Mouse (Mus musculus): ENCODE data around the gene Agfg1. TPM values are rescaled to one million over a fixed set of nuclear protein-coding genes. Genes with fewer than 3 reads are reported as not detected.

The Agfg1 gene
- polyA plus RNA-seq (2012; ENCODE audit: low replicate concordance): 16.3 and 16.5 TPM in 2 replicates

GRCm38 (mm10) chr1:82839296-82839613, at the start of gene Agfg1:
Gene Agfg1 (plus strand): TSS chr1:82839483.

DNA sequence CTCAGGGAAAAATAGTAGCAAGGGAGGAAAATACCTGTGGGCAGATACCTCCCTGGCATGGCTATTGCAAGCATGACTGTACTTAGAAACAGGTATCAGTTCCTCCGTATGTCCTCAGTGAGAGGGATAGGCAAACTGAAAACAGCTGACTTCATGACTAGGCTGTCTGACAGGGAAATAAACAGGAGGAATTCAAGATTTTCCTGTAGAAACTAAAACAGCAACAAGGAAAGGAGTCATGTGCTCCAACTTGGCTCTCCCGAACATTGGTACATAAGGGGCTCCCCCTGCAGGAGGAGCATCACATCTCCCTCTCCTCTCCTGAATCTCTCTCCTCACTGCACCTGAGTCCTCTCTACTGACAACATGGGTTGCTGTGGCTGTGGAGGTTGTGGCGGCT, 73.7 kb downstream of the Agfg1 start, which contains the start of gene A030005L19Rik:
Gene A030005L19Rik, plus strand, starts transcription at position 301 of the 400 bp plus-strand sequence.

DNA sequence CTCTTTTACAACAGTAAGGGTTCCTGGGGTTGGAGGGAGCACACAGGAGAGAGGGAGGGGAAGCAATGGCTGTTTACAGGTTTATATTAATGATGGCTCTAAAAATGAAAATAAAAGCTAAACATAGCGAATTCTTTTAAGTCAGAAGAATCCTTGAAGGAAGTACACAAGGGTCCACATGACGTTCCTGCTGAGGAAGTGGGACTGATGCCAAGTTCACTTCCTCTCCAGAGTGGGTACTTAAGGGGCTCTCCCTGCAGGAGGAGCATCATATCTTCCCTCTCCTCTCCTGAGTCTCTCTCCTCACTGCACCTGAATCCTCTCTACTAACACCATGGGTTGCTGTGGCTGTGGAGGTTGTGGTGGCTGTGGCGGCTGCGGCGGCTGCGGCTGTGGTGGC, 85.4 kb downstream of the Agfg1 start, which contains the start of gene A030014E15Rik:
Gene A030014E15Rik, plus strand, starts transcription at position 268 of the 400 bp plus-strand sequence.

DNA sequence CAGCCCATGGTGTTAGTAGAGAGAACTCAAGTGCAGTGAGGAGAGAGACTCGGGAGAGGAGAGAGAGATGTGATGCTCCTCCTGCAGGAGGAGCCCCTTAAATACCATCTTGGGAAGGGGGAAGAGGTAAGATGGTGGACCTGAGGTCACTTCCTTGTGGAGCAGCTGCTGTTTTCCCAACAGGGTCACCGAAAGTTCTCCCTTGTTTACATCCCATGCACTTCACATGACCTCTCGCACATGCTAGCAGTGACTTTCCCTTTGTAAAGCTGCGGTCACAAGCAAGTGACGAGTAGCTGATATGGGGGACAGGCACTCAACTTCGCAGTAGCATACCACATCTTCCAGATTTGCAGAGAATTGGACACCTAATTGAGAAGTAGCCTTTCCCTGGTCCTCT, 92.0 kb downstream of the Agfg1 start, which contains the start of gene Gm6217:
Gene Gm6217, minus strand, starts transcription at position 74 of the 400 bp plus-strand sequence.

DNA sequence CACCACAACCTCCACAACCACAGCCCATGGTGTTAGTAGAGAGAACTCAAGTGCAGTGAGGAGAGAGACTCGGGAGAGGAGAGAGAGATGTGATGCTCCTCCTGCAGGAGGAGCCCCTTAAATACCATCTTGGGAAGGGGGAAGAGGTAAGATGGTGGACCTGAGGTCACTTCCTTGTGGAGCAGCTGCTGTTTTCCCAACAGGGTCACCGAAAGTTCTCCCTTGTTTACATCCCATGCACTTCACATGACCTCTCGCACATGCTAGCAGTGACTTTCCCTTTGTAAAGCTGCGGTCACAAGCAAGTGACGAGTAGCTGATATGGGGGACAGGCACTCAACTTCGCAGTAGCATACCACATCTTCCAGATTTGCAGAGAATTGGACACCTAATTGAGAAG, 104.0 kb downstream of the Agfg1 start, which contains the start of gene A030003K21Rik:
Gene A030003K21Rik, minus strand, starts transcription at position 94 of the 400 bp plus-strand sequence.

Other genes with a start within 250 kb of the Agfg1 start
- 143 and 239 TPM in 2 replicates for gene Mff, start 114.6 kb upstream of the Agfg1 start, polyA plus RNA-seq (2012; ENCODE audit: low replicate concordance)
- gene Tm4sf20, start 71.0 kb upstream of the Agfg1 start, polyA plus RNA-seq (2012; ENCODE audit: low replicate concordance): not detected in 2 replicates
- gene Gm47791, start 68.2 kb upstream of the Agfg1 start, polyA plus RNA-seq (2012; ENCODE audit: low replicate concordance): not detected in 2 replicates
- 0.26 TPM in 1 of 2 replicates, not detected in the other for gene A030005L19Rik, start 73.8 kb downstream of the Agfg1 start, polyA plus RNA-seq (2012; ENCODE audit: low replicate concordance)
- gene A030014E15Rik, start 85.4 kb downstream of the Agfg1 start, polyA plus RNA-seq (2012; ENCODE audit: low replicate concordance): not detected in 2 replicates
- not detected in 2 replicates for gene Gm6217, start 91.9 kb downstream of the Agfg1 start, polyA plus RNA-seq (2012; ENCODE audit: low replicate concordance)
- gene A030003K21Rik, start 103.9 kb downstream of the Agfg1 start, polyA plus RNA-seq (2012; ENCODE audit: low replicate concordance): not detected in 2 replicates
- gene Gm7544, start 116.5 kb downstream of the Agfg1 start, polyA plus RNA-seq (2012; ENCODE audit: low replicate concordance): not detected in 2 replicates
- gene Gm47955, start 120.8 kb downstream of the Agfg1 start, polyA plus RNA-seq (2012; ENCODE audit: low replicate concordance): not detected in 2 replicates
- not detected in 2 replicates for gene Gm47959, start 161.1 kb downstream of the Agfg1 start, polyA plus RNA-seq (2012; ENCODE audit: low replicate concordance)
- gene Slc19a3, start 199.0 kb downstream of the Agfg1 start, polyA plus RNA-seq (2012; ENCODE audit: low replicate concordance): 0.11 TPM in 1 of 2 replicates, not detected in the other
- gene Krtap28-10, start 203.0 kb downstream of the Agfg1 start, polyA plus RNA-seq (2012; ENCODE audit: low replicate concordance): not detected in 2 replicates
- not detected in 2 replicates for gene Gm47969, start 205.4 kb downstream of the Agfg1 start, polyA plus RNA-seq (2012; ENCODE audit: low replicate concordance)
- not detected in 2 replicates for gene A030005K14Rik, start 219.9 kb downstream of the Agfg1 start, polyA plus RNA-seq (2012; ENCODE audit: low replicate concordance)
- gene Krtap28-13, start 221.4 kb downstream of the Agfg1 start, polyA plus RNA-seq (2012; ENCODE audit: low replicate concordance): not detected in 2 replicates